Mouse (Mus musculus): ENCODE data around the gene a. TPM values are rescaled to one million over a fixed set of nuclear protein-coding genes. Genes with fewer than 3 reads are reported as not detected.

a gene
- total and polyA plus RNA-seq, 3 experiments: 0.44 TPM; not detected in 2

DNA sequence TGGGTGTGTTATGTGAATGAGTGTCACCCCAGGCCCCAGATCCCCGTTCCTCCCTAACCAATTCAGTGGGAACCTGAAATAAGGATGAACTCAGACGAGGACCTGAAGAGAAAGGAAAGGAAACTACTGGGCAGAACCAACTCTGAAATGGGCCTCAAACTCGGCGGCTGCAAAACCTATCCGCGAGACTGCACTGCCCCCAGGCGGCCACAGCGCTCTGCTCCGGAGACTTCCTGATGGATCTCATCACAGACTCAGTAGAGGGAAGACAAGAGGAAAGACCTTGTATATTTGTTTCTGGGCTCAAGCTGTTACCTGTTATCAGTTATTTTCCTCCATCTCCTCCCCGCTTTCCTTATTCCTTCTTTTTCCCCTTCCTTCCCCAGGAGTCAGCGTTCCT, 151.9 kb downstream of the a start:
- ATAC-seq (ENCODE audit: extremely low read depth, insufficient number of reproducible peaks, low FRiP score, poor library complexity, severe bottlenecking): no peak
- TF ChIP-seq CTCF (IDR thresholded peaks at IDR 0.05; ENCODE audit: low read depth, low read length): 0 out of 2 replicates have a peak, but pooled peaks have one; percentile 10
- no peak for TF ChIP-seq POLR2AphosphoS5 (IDR thresholded peaks at IDR 0.05; ENCODE audit: insufficient replicate concordance, low read depth, low read length)
- no peak overlapping the region for H3K4me3 ChIP-seq (ENCODE audit: low read depth, low read length)

DNA sequence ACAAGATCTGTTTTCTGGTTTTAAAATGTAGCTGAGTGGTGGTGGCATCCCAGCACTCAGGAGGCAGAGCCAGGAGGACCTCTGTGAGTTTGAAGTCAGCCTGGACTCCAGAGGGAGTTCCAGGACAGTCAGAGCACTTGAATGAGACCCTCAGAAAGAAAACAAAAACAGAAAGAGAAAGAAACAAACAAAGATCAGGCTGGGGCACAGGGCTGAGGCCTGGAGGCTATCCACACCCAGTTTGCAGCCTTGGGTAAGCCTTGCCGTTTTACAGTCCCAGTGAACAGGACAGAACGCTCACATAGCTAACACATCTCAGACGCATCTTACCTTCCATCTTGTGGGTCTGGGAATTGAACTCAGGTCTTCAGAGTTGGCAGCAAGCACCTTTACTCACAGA, 155.7 kb downstream of the a start:
- no peak overlapping the region for H3K4me3 ChIP-seq (ENCODE audit: low read depth, low read length)
- H3K36me3 ChIP-seq (replicated peaks): no peaks in the 10 kb centered on the region
- no peaks in the 10 kb centered on the region; the same call in 1 of the 2 replicates for H3K27me3 ChIP-seq (ENCODE audit: insufficient read depth, low read length)
- TF ChIP-seq POLR2AphosphoS5 (IDR thresholded peaks at IDR 0.05; ENCODE audit: insufficient replicate concordance, low read depth, low read length): no peak
- no peak for TF ChIP-seq GATA2 (IDR thresholded peaks at IDR 0.05; ENCODE audit: borderline replicate concordance, low read depth, low read length)
- TF ChIP-seq TAL1 (conservative IDR thresholded peaks at IDR 0.05; ENCODE audit: low read depth, low read length): no peak
- no peak for TF ChIP-seq CTCF (IDR thresholded peaks at IDR 0.05; ENCODE audit: low read depth, low read length)
- TF ChIP-seq GATA1 (IDR thresholded peaks at IDR 0.05; ENCODE audit: borderline replicate concordance, low read length): no peak
- ATAC-seq (ENCODE audit: extremely low read depth, insufficient number of reproducible peaks, low FRiP score, poor library complexity, severe bottlenecking): no peak
- DNase-seq (ENCODE audit: low spot score): no peak
- no peaks in the 10 kb centered on the region for H3K9me3 ChIP-seq (replicated peaks)
- H3K4me1 ChIP-seq (ENCODE audit: insufficient read depth, low read depth, low read length): no peaks in the 10 kb centered on the region

More for the DNA sequence above, 151.9 kb downstream of the a start:
- DNase-seq (ENCODE audit: low spot score): peak; percentile 13
- Histone ChIP-seq H3K4me1 (ENCODE audit: insufficient read depth, low read depth, low read length) (no peaks in the 10 kb centered on the region), H3K36me3 (replicated peaks) (no peaks in the 10 kb centered on the region), H3K9me3 (replicated peaks) (no peaks in the 10 kb centered on the region), H3K27me3 (ENCODE audit: insufficient read depth, low read length) (no peaks in the 10 kb centered on the region; the same call in 1 of the 2 replicates)

DNA sequence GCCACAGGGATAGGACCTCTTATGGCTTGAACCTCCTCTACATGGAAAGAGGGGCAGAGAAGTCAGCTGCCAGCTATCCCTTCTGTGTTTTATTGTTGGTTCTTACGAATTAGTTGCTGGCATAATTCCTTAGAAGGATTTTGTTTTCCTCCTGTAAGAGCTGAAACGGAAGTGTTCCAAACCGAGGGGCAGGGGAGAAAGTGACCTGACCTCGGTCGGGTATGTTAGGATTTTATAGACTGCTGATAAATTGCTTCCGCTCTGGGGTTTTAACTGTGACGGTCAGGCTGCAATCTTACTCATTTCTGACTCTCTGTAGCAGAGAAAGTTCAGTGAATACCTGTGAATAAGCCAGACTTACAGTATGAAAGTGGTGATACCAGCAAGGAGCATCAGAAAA, 158.2 kb downstream of the a start:
- Histone ChIP-seq H3K4me3 (ENCODE audit: low read depth, low read length) (no peak overlapping the region), H3K4me1 (ENCODE audit: insufficient read depth, low read depth, low read length) (no peaks in the 10 kb centered on the region), H3K27me3 (ENCODE audit: insufficient read depth, low read length) (no peaks in the 10 kb centered on the region; the same call in 1 of the 2 replicates), H3K9me3 (replicated peaks) (no peaks in the 10 kb centered on the region), H3K36me3 (replicated peaks) (no peaks in the 10 kb centered on the region)
- TF ChIP-seq GATA2 (IDR thresholded peaks at IDR 0.05; ENCODE audit: borderline replicate concordance, low read depth, low read length): no peak
- TF ChIP-seq POLR2AphosphoS5 (IDR thresholded peaks at IDR 0.05; ENCODE audit: insufficient replicate concordance, low read depth, low read length): no peak
- TF ChIP-seq GATA1 (IDR thresholded peaks at IDR 0.05; ENCODE audit: borderline replicate concordance, low read length): no peak
- no peak for TF ChIP-seq CTCF (IDR thresholded peaks at IDR 0.05; ENCODE audit: low read depth, low read length)
- no peak for TF ChIP-seq TAL1 (conservative IDR thresholded peaks at IDR 0.05; ENCODE audit: low read depth, low read length)
- no peak for ATAC-seq (ENCODE audit: extremely low read depth, insufficient number of reproducible peaks, low FRiP score, poor library complexity, severe bottlenecking)
- DNase-seq (ENCODE audit: low spot score): no peak

DNA sequence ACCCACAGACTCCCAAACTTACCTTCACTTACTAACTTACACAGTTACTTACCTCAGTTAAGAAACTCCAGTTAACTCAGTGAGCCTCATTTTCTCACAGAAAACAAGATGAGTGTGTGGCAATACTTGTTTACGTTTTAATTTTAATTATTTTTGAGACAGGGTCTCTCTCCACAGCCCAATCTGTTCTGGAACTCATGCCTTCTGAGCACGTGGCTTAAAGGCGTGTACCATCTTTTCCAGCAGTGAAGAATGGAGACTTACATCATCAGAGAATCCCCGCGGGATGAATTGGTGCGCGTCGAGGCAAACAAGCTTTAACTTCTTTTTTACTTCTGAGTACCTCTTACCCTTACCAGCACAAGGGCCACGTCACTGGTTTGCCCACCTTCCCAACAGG, 158.7 kb downstream of the a start:
- no peaks in the 10 kb centered on the region for H3K9me3 ChIP-seq (replicated peaks)
- TF ChIP-seq GATA1 (IDR thresholded peaks at IDR 0.05; ENCODE audit: borderline replicate concordance, low read length) (no peak), TAL1 (conservative IDR thresholded peaks at IDR 0.05; ENCODE audit: low read depth, low read length) (no peak), GATA2 (IDR thresholded peaks at IDR 0.05; ENCODE audit: borderline replicate concordance, low read depth, low read length) (no peak), POLR2AphosphoS5 (IDR thresholded peaks at IDR 0.05; ENCODE audit: insufficient replicate concordance, low read depth, low read length) (no peak), CTCF (IDR thresholded peaks at IDR 0.05; ENCODE audit: low read depth, low read length) (no peak)
- no peak for ATAC-seq (ENCODE audit: extremely low read depth, insufficient number of reproducible peaks, low FRiP score, poor library complexity, severe bottlenecking)
- H3K36me3 ChIP-seq (replicated peaks): no peaks in the 10 kb centered on the region
- H3K4me1 ChIP-seq (ENCODE audit: insufficient read depth, low read depth, low read length): no peaks in the 10 kb centered on the region
- H3K27me3 ChIP-seq (ENCODE audit: insufficient read depth, low read length): no peaks in the 10 kb centered on the region; the same call in 1 of the 2 replicates
- no peak for DNase-seq (ENCODE audit: low spot score)
- no peak overlapping the region for H3K4me3 ChIP-seq (ENCODE audit: low read depth, low read length)

DNA sequence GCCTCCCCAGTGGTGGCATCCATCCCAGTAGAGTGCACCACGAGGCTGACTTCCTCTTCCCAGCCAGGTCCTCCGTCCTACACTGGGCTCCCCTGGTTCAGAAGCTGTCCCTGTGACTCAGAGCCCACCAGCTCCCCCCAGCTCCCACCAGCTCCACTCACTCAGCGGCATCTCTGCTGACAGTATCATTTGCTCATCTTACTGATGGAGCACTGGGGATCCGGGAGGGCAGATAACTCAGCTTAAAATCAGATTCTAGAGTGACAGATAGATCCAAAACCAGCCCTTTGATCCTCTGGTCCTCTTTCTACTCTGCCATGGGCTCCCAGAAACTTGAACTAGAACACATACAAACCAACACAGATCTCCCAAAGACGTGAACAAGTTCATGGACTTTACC, 159.4 kb downstream of the a start:
- Histone ChIP-seq H3K36me3 (replicated peaks) (no peaks in the 10 kb centered on the region), H3K4me1 (ENCODE audit: insufficient read depth, low read depth, low read length) (no peaks in the 10 kb centered on the region), H3K4me3 (ENCODE audit: low read depth, low read length) (no peak overlapping the region), H3K27me3 (ENCODE audit: insufficient read depth, low read length) (no peaks in the 10 kb centered on the region; the same call in 1 of the 2 replicates), H3K9me3 (replicated peaks) (no peaks in the 10 kb centered on the region)
- no peak for TF ChIP-seq CTCF (IDR thresholded peaks at IDR 0.05; ENCODE audit: low read depth, low read length)
- TF ChIP-seq POLR2AphosphoS5 (IDR thresholded peaks at IDR 0.05; ENCODE audit: insufficient replicate concordance, low read depth, low read length): no peak
- TF ChIP-seq GATA1 (IDR thresholded peaks at IDR 0.05; ENCODE audit: borderline replicate concordance, low read length): no peak
- DNase-seq (ENCODE audit: low spot score): no peak
- ATAC-seq (ENCODE audit: extremely low read depth, insufficient number of reproducible peaks, low FRiP score, poor library complexity, severe bottlenecking): no peak

DNA sequence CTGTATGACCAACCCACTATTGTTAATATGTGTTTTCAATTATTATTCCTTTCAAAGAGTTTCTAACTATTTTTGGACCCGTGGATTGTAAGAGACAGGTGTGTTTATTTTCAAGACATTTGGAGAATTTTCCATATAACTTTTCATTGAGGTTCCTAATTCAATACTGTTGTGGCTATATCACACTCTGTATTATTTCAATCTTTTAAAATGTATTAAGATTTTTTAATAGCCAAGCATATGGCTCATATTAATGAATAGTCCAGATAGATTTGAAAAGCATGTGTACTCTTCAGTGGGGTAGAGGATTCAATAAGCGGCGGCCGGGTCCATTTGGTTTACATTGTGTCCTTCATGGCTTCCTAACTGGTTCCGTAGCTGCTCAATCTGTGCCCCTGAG, 168.3 kb downstream of the a start:
- ATAC-seq (ENCODE audit: extremely low read depth, insufficient number of reproducible peaks, low FRiP score, poor library complexity, severe bottlenecking): no peak
- no peaks in the 10 kb centered on the region for H3K4me1 ChIP-seq (ENCODE audit: insufficient read depth, low read depth, low read length)
- H3K9me3 ChIP-seq (replicated peaks): no peaks in the 10 kb centered on the region
- H3K4me3 ChIP-seq (ENCODE audit: low read depth, low read length): no peak overlapping the region
- H3K36me3 ChIP-seq (replicated peaks): no peaks in the 10 kb centered on the region
- no peak for DNase-seq (ENCODE audit: low spot score)
- no peak for TF ChIP-seq GATA2 (IDR thresholded peaks at IDR 0.05; ENCODE audit: borderline replicate concordance, low read depth, low read length)
- TF ChIP-seq CTCF (IDR thresholded peaks at IDR 0.05; ENCODE audit: low read depth, low read length): no peak
- no peak for TF ChIP-seq GATA1 (IDR thresholded peaks at IDR 0.05; ENCODE audit: borderline replicate concordance, low read length)
- TF ChIP-seq TAL1 (conservative IDR thresholded peaks at IDR 0.05; ENCODE audit: low read depth, low read length): no peak
- no peak for TF ChIP-seq POLR2AphosphoS5 (IDR thresholded peaks at IDR 0.05; ENCODE audit: insufficient replicate concordance, low read depth, low read length)
- H3K27me3 ChIP-seq (ENCODE audit: insufficient read depth, low read length): peaks cover 16% of the 10 kb centered on the region

DNA sequence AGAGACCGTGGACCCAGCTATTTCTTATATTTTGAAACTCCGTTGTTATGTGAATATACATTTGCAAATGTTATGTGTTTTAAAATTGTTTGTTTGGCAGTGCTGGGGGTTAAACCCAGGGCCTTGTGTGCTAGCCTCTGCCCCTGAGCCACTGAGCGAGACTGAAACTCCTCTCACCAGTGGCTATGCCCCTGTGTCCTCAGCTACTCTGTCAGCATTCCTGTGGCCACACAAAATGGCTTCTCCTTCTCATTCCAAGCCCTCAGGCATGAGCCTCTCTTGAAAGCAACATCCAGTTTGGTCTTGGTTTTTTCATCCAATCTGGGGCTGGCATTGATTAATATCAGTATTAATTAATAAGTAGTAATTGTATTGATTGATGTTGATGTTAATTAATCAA, 168.7 kb downstream of the a start:
- H3K36me3 ChIP-seq (replicated peaks): no peaks in the 10 kb centered on the region
- no peak for DNase-seq (ENCODE audit: low spot score)
- H3K4me3 ChIP-seq (ENCODE audit: low read depth, low read length): no peak overlapping the region
- H3K9me3 ChIP-seq (replicated peaks): no peaks in the 10 kb centered on the region
- TF ChIP-seq GATA2 (IDR thresholded peaks at IDR 0.05; ENCODE audit: borderline replicate concordance, low read depth, low read length): no peak
- TF ChIP-seq POLR2AphosphoS5 (IDR thresholded peaks at IDR 0.05; ENCODE audit: insufficient replicate concordance, low read depth, low read length): no peak
- TF ChIP-seq GATA1 (IDR thresholded peaks at IDR 0.05; ENCODE audit: borderline replicate concordance, low read length): no peak
- no peak for TF ChIP-seq TAL1 (conservative IDR thresholded peaks at IDR 0.05; ENCODE audit: low read depth, low read length)
- TF ChIP-seq CTCF (IDR thresholded peaks at IDR 0.05; ENCODE audit: low read depth, low read length): no peak
- peaks cover 18% of the 10 kb centered on the region for H3K27me3 ChIP-seq (ENCODE audit: insufficient read depth, low read length)
- ATAC-seq (ENCODE audit: extremely low read depth, insufficient number of reproducible peaks, low FRiP score, poor library complexity, severe bottlenecking): no peak
- no peaks in the 10 kb centered on the region for H3K4me1 ChIP-seq (ENCODE audit: insufficient read depth, low read depth, low read length)

Data from G1E (cell line).